Mouse (Mus musculus) hindlimb bud, embryonic 11.5 days (tissue): ENCODE results near the gene Fut8.

Experiments used
- DNase-seq: peaks from one replicate; pipeline ENCODE4 v3.0.0-alpha.2; 2012; ENCODE audit warnings: low read depth, low spot score; ENCODE audit errors: extremely low spot score

Gene Fut8

DNA sequence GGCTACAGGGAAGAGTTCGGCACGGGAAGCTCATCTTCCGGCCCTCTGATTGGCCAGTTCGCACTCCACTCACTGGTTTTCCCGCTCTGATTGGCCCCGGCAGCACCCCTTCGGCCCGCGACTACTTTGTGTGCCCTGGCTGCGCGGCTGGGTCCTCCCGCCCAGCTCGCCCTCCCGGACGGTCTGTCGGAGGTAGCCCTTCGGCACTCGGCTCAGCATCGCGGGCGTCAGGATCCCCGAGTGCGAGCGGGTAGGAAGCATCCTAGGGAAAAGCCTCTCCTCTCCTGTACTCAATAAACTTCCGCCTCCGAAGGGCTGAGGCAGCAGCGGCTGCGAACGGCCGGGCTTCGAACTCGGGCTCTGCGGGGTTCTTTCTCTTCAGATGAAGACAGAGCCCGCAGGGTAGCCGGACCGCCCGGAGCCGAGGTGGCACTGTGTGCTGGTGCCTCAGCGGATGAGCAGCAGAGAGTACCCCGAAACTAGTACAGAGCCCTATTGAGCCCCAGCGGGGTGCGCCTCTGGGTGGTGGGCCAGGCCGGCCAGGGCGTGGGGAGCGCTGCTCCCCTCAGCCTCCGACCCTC is at the start of gene Fut8:
Fut8 (plus strand) TSS at position 176 of the 581 bp plus-strand sequence.
- peak; percentile 66 for DNase-seq

GRCm38 (mm10) chr12:77189161-77189560 is 48.8 kb upstream of the Fut8 start:
- no peak for DNase-seq

DNA sequence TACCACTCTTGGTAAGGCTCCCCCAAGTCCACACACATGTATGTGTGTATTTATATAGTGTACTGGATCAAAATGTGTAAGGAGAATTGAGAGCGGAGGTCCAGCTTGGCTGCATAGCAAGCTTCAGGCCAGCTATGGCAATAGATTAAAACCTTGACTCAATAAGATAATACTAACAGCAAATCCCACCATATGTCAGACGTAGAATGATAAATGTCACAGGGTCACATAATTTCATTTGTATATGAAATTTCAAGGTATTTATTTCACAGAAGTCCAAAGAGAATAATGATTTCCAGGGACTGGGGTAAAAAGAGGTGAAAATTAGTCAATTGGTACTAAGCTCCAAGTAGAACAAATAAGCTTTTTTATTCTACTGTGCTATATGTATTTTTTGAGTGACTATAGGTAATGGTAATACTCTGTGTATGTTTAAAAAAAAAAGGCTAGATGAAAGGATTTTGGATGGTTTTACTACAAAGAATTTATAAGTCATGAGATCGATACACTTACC is 47.9 kb upstream of the Fut8 start:
- DNase-seq, result no peak

- no peak for DNase-seq
These were observed 46.2 kb upstream of the Fut8 start for GRCm38 (mm10) chr12:77191478-77192271.

DNA sequence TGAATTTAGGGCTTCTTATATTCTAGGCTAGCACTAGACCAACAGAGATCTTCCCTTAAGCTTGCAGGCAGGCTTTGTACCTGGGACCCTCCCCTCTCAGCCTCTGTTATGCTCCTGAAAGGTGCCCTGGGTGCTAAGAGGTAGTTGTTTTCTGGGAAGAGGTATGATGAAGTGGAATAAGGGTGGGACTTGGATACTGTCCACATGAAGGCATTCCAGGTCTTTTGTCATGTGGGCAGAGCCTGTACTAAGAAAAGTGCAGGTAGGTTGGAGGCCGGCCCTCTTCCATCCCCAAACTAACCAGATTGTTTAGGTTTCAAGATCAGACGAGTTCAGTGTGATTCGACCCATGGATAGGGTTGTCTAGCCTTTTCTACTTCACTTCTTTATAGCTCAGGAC is 45.2 kb upstream of the Fut8 start:
- no peak for DNase-seq

DNA sequence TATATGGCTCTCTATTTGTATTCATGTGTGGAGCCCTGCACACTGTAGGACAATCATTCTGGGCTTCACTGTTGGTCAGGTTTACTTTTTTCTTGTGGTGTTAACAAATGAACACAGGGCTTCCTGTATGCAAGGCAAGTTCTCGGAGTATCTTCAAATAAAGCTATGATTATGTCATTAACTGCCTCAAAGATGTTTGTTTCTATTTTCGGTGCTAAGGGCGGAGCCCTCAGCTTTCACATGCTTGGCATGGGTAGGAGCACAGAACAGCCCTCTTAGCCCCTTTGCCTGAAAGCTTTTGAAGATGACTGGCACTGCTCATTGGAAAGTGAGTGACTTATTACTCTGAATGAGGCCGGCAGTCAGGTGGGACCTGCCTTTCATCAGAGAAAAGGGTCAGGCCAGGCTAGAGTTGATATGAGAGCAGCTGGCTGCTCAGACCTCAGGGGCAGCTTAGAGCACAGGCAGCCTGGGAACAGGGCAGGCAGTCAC is 44.7 kb upstream of the Fut8 start:
- no peak for DNase-seq

DNA sequence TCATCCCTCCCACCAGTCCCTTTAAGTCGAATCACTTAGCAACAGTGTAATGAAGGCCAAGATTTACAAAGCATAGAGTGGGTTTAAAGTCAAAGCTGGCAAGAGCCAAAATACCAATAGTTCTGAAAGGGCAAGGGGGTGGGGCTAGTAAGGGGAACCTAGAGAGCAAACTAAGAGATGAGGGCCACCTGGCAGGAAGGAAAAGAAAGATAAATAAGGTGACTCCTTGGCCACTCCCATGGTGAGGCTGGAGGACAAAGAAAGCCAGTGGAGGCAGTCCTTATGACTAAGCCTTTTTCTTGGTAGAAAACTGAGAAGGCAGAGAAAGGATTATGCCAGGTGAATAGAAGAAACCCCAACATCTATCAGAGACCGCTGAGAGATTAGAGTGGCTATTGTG is 42.9 kb upstream of the Fut8 start:
- DNase-seq, result no peak

DNA sequence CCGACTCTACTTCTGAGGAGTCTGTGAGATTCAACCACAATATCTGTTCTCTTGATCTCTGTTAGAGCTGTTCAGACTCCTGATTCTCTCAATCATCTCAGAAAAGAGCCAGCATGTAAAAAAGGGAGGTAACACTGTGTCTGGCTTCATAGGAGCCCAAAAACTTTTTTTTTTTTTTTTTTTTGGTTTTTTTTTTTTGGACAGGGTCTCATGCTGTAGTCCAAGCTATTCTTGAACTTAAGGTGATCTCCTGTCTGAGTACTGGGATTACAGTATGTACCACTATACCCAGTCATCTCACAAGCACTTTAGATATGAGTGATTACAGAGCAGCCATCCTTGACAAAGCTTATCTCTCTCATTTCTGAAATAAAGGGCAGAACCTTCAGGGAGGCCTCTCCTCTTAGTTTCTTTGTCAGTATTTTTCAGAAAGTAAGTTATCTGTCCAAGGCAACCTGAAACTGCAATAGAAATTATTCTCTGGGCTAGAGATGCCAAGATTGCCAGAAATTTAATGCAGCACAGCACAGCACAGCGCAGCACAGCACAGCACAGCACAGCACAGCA is 41.3 kb upstream of the Fut8 start:
- DNase-seq, result no peak

DNA sequence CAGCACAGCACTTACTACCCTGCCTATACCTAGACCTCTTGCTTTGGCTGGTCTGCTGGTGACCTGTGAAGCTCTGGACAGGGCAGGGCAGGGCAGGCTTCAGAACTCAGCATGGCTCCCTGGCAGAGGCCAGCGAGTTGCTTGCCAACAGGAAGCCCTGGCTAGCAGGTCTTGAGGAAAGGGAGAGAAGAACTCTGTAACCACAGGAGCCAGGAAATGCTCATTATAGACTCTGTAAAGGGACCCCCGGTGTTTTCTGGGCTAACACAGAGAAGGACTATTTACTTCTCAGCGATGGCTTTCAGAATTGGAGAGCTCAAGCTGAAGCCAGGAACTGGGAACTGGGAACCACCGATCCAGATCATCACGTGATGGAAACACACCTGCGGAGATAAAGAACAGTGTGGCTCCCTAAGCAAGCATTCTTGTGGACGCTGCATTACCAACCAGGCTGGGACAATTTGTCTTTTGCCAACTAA is 40.8 kb upstream of the Fut8 start:
- no peak for DNase-seq

DNA sequence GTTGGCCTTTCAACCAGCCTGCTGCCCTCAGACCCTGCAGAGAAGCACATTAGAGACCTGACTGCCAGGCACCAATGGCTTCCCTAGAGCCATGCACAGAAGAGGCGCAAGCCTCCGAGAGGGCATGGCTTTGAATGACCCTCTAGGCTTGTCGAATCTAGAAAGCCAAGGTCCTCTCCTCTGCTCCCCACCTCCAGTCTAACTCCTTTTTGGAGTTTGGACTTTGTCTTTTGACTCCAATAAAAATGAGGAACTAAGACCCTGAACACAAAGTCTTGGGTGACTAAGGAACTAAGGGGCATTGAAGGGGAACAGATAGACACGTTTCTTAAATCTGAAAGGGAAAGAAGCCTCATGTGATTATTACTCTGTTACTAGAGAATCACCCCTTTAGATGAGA is 39.7 kb upstream of the Fut8 start:
- no peak for DNase-seq

- no peak for DNase-seq
These were observed 36.3 kb upstream of the Fut8 start for GRCm38 (mm10) chr12:77201461-77202143.

- no peak for DNase-seq
These were observed 34.8 kb upstream of the Fut8 start for GRCm38 (mm10) chr12:77203136-77203535.

DNA sequence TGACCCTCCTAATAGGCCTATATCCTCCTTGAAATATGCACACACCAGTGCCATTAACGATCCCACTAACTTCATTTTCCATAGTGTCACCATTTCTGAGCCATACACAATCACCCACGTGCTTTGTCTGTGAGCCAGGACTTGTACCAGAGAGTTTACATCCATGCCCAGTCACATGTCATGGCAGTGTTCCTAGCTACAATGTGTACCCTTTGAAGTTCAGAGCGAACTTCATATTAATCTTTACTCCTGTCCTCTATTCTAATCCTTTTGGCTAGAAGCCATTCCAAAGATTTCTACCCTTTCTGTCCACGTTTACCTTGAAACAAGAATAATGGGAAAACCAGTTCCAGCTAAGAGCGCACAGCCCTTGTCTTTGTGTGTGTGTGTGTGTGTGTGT is 31.1 kb upstream of the Fut8 start:
- no peak for DNase-seq

GRCm38 (mm10) chr12:77208056-77208455 is 29.9 kb upstream of the Fut8 start:
- DNase-seq, result no peak

GRCm38 (mm10) chr12:77208576-77209180 is 29.2 kb upstream of the Fut8 start:
- no peak for DNase-seq

- no peak for DNase-seq
These were observed 26.2 kb upstream of the Fut8 start for GRCm38 (mm10) chr12:77211695-77212208.

DNA sequence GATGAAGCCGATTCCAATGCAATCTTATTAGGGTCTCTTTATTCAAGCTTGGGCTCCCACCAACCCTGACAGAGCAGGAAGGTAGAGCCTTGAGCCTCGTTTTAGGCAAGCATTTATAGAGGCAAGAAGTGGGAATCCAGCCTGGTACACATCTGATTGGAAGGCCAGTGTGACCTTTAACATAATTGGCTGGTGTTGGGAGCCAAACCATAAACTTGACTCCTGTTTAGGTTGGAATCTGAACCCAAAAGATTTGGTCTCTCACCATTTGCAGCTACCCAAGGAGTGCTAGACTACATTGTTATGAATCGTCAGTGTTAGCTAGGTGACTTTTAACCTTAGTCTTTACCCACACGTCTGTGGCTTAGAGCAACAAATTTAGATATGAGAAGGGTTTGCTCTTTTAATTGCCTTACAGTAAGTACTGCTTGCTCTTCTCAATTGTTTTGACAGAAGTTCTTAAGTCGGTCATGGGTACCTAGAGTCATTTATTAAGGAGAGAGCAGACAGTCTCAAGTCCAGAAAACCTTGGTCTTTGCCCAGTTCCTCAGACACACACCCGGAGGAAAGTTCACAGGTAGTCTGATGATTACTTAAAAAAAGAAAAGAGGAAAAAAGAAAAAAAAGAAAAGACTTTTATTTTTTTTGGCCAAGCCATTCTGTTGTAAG is 23.9 kb upstream of the Fut8 start:
- no peak for DNase-seq

DNA sequence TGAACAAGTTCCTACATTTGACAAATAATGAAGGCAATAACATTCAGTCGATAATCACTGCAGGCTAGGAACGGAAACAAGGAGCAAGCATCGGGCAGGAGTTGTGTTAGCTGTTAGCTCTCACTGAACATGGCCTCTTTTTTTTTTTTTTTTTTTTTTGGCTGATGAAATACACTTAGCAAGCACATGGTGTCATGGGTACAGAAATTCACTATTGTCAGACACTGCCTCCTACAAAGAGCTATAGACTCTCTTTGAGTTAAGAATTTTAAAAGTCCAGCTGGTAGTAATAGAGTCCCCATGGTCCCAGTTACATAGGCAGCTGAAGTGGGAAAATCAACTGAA is 23.4 kb upstream of the Fut8 start:
- DNase-seq, result no peak

DNA sequence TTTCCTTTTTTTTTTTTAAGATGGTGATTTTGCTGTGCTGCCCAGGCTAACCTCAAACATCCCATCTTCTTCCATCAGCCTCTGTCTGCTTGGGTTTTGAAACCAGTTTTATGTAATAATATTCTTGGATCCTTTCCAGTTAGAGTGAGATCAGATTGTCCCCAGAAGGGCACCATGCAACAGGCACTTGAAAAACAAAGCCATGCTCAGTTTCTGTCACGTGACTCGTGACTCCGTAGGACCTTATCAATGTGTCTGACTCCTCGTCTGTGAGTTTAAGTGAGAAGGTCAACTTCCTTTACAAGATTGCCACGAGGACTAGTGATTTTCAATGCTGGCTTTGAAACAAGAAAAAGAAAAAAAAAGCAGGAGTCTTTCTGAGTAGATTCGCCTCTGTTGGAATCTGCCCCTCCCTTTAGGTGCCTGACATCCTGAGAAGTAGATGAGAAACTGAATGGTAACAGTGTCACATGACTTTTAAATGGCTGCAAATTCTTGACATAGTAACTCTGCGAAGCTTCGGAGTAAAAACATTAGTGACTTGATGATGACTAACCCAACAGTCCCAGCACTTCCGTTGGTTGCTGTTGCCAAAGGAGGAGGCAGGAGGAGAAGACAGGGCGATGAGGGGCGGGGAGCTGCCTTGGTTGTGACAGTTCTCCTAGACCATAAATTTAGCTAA is 21.3 kb upstream of the Fut8 start:
- no peak for DNase-seq

DNA sequence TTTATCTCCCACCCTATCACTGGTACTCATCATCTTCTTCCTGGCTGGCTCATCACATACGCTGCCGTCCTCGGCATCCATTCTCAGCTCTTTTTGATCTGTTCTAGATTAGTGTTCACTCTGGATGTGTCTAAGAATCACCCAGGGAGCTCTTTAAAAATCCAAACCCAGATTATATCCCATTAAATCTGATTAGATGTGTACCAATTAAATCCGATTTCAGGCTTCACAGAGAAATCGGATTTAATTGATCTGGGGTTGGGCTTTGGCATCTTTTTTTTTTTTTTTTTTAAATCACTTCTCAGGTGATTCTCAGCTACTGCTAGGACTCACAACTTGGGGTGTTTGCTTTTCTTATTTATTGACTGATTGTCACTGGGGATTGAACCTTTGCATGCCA is 17.3 kb upstream of the Fut8 start:
- DNase-seq, result no peak
